Mouse (Mus musculus) lung, postnatal 0 days (tissue): Measurements from ENCODE around the gene Shroom3.

Experiments
- CTCF ChIP-seq: IDR thresholded peaks from 2 replicates; pipeline ENCODE4 v1.5.1; 2016; ENCODE audit warnings: antibody characterized with exemption, mild to moderate bottlenecking
- EP300 ChIP-seq: IDR thresholded peaks from 2 replicates; pipeline ENCODE4 v1.6.1; 2016; ENCODE audit warnings: antibody characterized with exemption, mild to moderate bottlenecking, control low read depth

GRCm38 (mm10) chr5:92915421-92915820, 232.2 kb downstream of the Shroom3 start:
- no peak for TF ChIP-seq CTCF
- no peak for TF ChIP-seq EP300
